Mouse (Mus musculus) bone marrow macrophage, adult 2 months (primary cell): ENCODE data around the gene Fgf12.

Experiments used
- CTCF ChIP-seq: IDR thresholded peaks from 2 replicates; pipeline ENCODE4 v1.5.1; 2012; ENCODE audit warnings: low read depth, mild to moderate bottlenecking, low read length, moderate library complexity
- POLR2A ChIP-seq: IDR thresholded peaks from 2 replicates; pipeline ENCODE4 v1.6.1; 2012; ENCODE audit warnings: mild to moderate bottlenecking, low read depth, low read length, borderline replicate concordance

DNA sequence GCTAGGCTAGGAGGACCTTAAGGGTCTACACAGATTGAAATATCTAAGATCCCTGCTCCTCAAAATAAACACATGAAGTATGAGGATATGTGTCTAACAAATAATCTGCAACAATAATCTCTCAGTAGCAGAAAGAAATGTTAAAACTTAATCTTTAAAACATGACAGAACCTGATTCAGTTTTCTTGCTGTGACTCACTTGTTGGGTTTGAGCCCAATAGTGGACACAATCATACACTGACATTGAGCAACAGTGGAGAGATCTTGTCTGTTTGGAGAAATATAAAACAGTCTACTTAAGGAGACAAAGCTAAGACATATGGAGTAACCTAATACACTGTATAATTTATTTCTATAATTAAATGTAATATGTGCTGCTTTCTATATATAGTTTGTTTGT, 379.6 kb downstream of the Fgf12 start:
- no peak for TF ChIP-seq CTCF
- TF ChIP-seq POLR2A: no peak
